In the genomic region with DNA sequence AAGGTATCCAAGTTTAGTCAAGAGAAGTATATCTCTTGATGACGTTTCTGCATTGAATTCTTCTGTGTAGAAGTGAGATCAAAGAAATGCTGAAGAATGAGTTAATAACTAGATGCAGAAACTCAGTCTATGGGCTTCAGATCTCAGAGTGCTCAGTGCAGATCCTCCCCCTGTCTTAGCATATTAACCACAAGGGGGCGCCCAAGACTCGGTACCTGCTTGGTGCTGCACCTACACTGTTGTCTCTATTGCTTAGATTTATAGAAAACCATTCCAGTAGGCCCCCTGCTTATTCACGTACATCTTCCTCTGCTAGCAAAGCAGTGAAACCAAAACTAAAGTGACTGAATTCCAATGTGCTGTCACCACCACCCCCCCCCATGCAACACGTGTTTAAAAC, we compare ENCODE assay signal across 8 mouse cellular contexts.
A peak's percentile ranks its signal among the peaks of the same experiment; 100 is the strongest.
DNase-seq lines count a peak whose midpoint lies in the region; ATAC-seq and TF ChIP-seq lines count a peak whose summit lies in the region.

No protein-coding gene starts in this region.

- TF ChIP-seq CTCF in midbrain, postnatal 0 days (IDR thresholded peaks at IDR 0.05), result peak; percentile 64

- H3K9me3 ChIP-seq in forebrain, embryonic 14.5 days (replicated peaks; ENCODE audit: control insufficient read depth, low read length), result no peaks in the 10 kb centered on the region
- no peaks in the 10 kb centered on the region for H3K9me3 ChIP-seq in limb, embryonic 10.5 days (replicated peaks)
- no peaks in the 10 kb centered on the region for H3K9me3 ChIP-seq in midbrain, postnatal 0 days (ENCODE audit: low read length)

- 0 out of 2 replicates have a peak, but pooled peaks cover 3% of the 10 kb centered on the region for H3K27me3 ChIP-seq in forebrain, embryonic 14.5 days (replicated peaks; ENCODE audit: control insufficient read depth, insufficient read depth, low read length)
- H3K27me3 ChIP-seq in limb, embryonic 10.5 days (ENCODE audit: low read depth, poor library complexity, severe bottlenecking), result no peaks in the 10 kb centered on the region
- H3K27me3 ChIP-seq in midbrain, postnatal 0 days (ENCODE audit: insufficient read depth, low read length), result no peaks in the 10 kb centered on the region

- WGBS in forebrain, embryonic 14.5 days, result 24% methylated on average over 5 of the region's 5 CpGs
- WGBS in limb, embryonic 10.5 days, result 32% methylated on average over 5 of the region's 5 CpGs
- 29% methylated on average over 5 of the region's 5 CpGs for WGBS in midbrain, postnatal 0 days

- H3K27ac ChIP-seq in forebrain, embryonic 14.5 days (ENCODE audit: low read depth, low read length), result no peak overlapping the region
- no peak overlapping the region for H3K27ac ChIP-seq in limb, embryonic 10.5 days
- H3K27ac ChIP-seq in midbrain, postnatal 0 days (ENCODE audit: low read depth, low read length), result no peak overlapping the region

- DNase-seq in urinary bladder, postnatal 10 days (ENCODE audit: low spot score), result peak; percentile 12
- no peak for DNase-seq in urinary bladder, postnatal 4 days (ENCODE audit: low spot score in 2 of 2)
- DNase-seq in cerebellum, adult 11 months, result peak; percentile 72
- peak; percentile 69 for DNase-seq in forebrain, embryonic 14.5 days (ENCODE audit: low spot score)
- DNase-seq in kidney, adult 8-10 months, result peak; percentile 27 to 60
- peak; percentile 64 for DNase-seq in limb, embryonic 10.5 days (ENCODE audit: low spot score)
- DNase-seq in midbrain, postnatal 0 days (ENCODE audit: low spot score), result peak; percentile 47
- peak; percentile 24 for DNase-seq in thymus, postnatal 0 days (ENCODE audit: low spot score)

- no peak overlapping the region for H3K9ac ChIP-seq in forebrain, embryonic 14.5 days (ENCODE audit: low read length)
- H3K9ac ChIP-seq in midbrain, postnatal 0 days (replicated peaks; ENCODE audit: low read length, poor library complexity, severe bottlenecking), result no peak overlapping the region

- ATAC-seq in forebrain, embryonic 14.5 days, result peak; percentile 79
- ATAC-seq in midbrain, postnatal 0 days (ENCODE audit: low FRiP score), result no peak

- peaks cover 11% of the 10 kb centered on the region; the same call in 1 of the 2 replicates for H3K4me1 ChIP-seq in forebrain, embryonic 14.5 days (ENCODE audit: control insufficient read depth, insufficient read depth, low read length)
- H3K4me1 ChIP-seq in limb, embryonic 10.5 days, result peaks cover 14% of the 10 kb centered on the region
- H3K4me1 ChIP-seq in midbrain, postnatal 0 days (ENCODE audit: insufficient read depth, low read length), result no peaks in the 10 kb centered on the region; the same call in 1 of the 2 replicates

- H3K4me2 ChIP-seq in forebrain, embryonic 14.5 days (ENCODE audit: low read length), result no peak overlapping the region
- H3K4me2 ChIP-seq in midbrain, postnatal 0 days (ENCODE audit: low read depth, low read length, poor library complexity, severe bottlenecking), result no peak overlapping the region

- H3K36me3 ChIP-seq in forebrain, embryonic 14.5 days (ENCODE audit: control insufficient read depth, insufficient read depth, low read length), result no peaks in the 10 kb centered on the region
- H3K36me3 ChIP-seq in limb, embryonic 10.5 days, result no peaks in the 10 kb centered on the region
- H3K36me3 ChIP-seq in midbrain, postnatal 0 days (ENCODE audit: insufficient read depth, low read length), result no peaks in the 10 kb centered on the region

- H3K4me3 ChIP-seq in forebrain, embryonic 14.5 days (ENCODE audit: low read depth, low read length), result no peak overlapping the region
- H3K4me3 ChIP-seq in limb, embryonic 10.5 days, result no peak overlapping the region
- no peak overlapping the region for H3K4me3 ChIP-seq in midbrain, postnatal 0 days (ENCODE audit: low read depth, low read length)

Comparison
In these comparisons a context has a peak if more than half of its experiments do, and no peak if none do; other contexts are left out.
1. DNase-seq: peak in urinary bladder, postnatal 10 days (single experiment), cerebellum, adult 11 months (single experiment), forebrain, embryonic 14.5 days (single experiment), kidney, adult 8-10 months (2 of 2), limb, embryonic 10.5 days (single experiment), midbrain, postnatal 0 days (single experiment) and thymus, postnatal 0 days (single experiment); none in urinary bladder, postnatal 4 days (0 of 2).